Mouse (Mus musculus): ENCODE measurements around the gene Tmem87a. TPM values are rescaled to one million over a fixed set of nuclear protein-coding genes. Genes with fewer than 3 reads are reported as not detected.

The Tmem87a gene
- total RNA-seq, 2 experiments from 2014 or later, result 16.3 to 17.5 TPM

- no peak for DNase-seq (ENCODE audit: low spot score)
- intact Hi-C loops (cut with DNase I), result no loop called here
These were observed 36.3 kb downstream of the Tmem87a start for GRCm38 (mm10) chr2:120367416-120368207.

GRCm38 (mm10) chr2:120366501-120366900 is 37.4 kb downstream of the Tmem87a start:
- intact Hi-C loops (cut with DNase I), result no loop called here
- DNase-seq (ENCODE audit: low spot score), result no peak

GRCm38 (mm10) chr2:120360425-120360824 is 43.5 kb downstream of the Tmem87a start:
- DNase-seq (ENCODE audit: low spot score), result no peak
- intact Hi-C loops (cut with DNase I), result no loop called here

- peak; percentile 81 for DNase-seq (ENCODE audit: low spot score)
- intact Hi-C loops (cut with DNase I), result loop anchor here (5.0 kb wide), 1 partner anchor 49 kb away; the partner anchor contains the start of genes Ganc and Tmem87a
These were observed 50.9 kb downstream of the Tmem87a start, which contains the start of gene Vps39 for GRCm38 (mm10) chr2:120352682-120353646. TSS of gene Vps39 (minus strand) at chr2:120353137.

- intact Hi-C loops (cut with DNase I), result loop anchor here (5.0 kb wide), 1 partner anchor 51 kb away; the partner anchor contains the start of genes Ganc and Tmem87a
- DNase-seq (ENCODE audit: low spot score), result no peak
These were observed 52.6 kb downstream of the Tmem87a start for GRCm38 (mm10) chr2:120351321-120351720.

GRCm38 (mm10) chr2:120348120-120348519 is 55.8 kb downstream of the Tmem87a start:
- peak; percentile 15 for DNase-seq (ENCODE audit: low spot score)
- intact Hi-C loops (cut with DNase I), result no loop called here

GRCm38 (mm10) chr2:120341741-120342140 is 62.2 kb downstream of the Tmem87a start:
- intact Hi-C loops (cut with DNase I), result no loop called here
- DNase-seq (ENCODE audit: low spot score), result no peak

GRCm38 (mm10) chr2:120337886-120338285 is 66.0 kb downstream of the Tmem87a start:
- intact Hi-C loops (cut with DNase I), result no loop called here

GRCm38 (mm10) chr2:120331575-120331974 is 72.3 kb downstream of the Tmem87a start:
- DNase-seq (ENCODE audit: low spot score), result no peak
- intact Hi-C loops (cut with DNase I), result no loop called here

More at GRCm38 (mm10) chr2:120337886-120338285, 66.0 kb downstream of the Tmem87a start:
- no peak for DNase-seq (ENCODE audit: low spot score)

GRCm38 (mm10) chr2:120315077-120315476 is 88.8 kb downstream of the Tmem87a start:
- intact Hi-C loops (cut with DNase I), result no loop called here

GRCm38 (mm10) chr2:120314487-120314886 is 89.4 kb downstream of the Tmem87a start:
- intact Hi-C loops (cut with DNase I), result no loop called here
- no peak for DNase-seq (ENCODE audit: low spot score)

More at GRCm38 (mm10) chr2:120315077-120315476, 88.8 kb downstream of the Tmem87a start:
- DNase-seq (ENCODE audit: low spot score), result no peak

GRCm38 (mm10) chr2:120313976-120314375 is 89.9 kb downstream of the Tmem87a start, which contains the start of gene Pla2g4f:
TSS of gene Pla2g4f (minus strand) at chr2:120314165.
- no peak for DNase-seq (ENCODE audit: low spot score)
- intact Hi-C loops (cut with DNase I), result no loop called here

- no peak for DNase-seq (ENCODE audit: low spot score)
These were observed 91.6 kb downstream of the Tmem87a start for GRCm38 (mm10) chr2:120312276-120312825.

More at GRCm38 (mm10) chr2:120312276-120312825, 91.6 kb downstream of the Tmem87a start:
- intact Hi-C loops (cut with DNase I), result no loop called here

Other genes starting within 250 kb of the Tmem87a start
- 100 to 1,000 TPM; 377 to 459 TPM for gene Ehd4, start 249.5 kb downstream of the Tmem87a start, total RNA-seq (2021)
- gene Pla2g4e, start 158.8 kb downstream of the Tmem87a start, total RNA-seq (2021), result 1 to 10 TPM; 3.6 to 4.0 TPM
- not detected for gene Pla2g4d, start 114.9 kb downstream of the Tmem87a start, total RNA-seq (2021)
- not detected for gene Pla2g4f, start 89.9 kb downstream of the Tmem87a start, total RNA-seq (2021)
- gene Vps39, start 51.0 kb downstream of the Tmem87a start, total RNA-seq (2021), result 10 to 100 TPM; 27.0 to 37.8 TPM
- gene Ganc, start 217 bp downstream of the Tmem87a start, total RNA-seq (2021), result 10 to 100 TPM; 23.1 to 25.2 TPM
- 1 to 10 TPM; 1.1 to 1.7 TPM for gene Capn3, start 51.9 kb upstream of the Tmem87a start, total RNA-seq (2021)
- gene Zfp106, start 159.7 kb upstream of the Tmem87a start, total RNA-seq (2021), result 100 to 1,000 TPM; 423 to 433 TPM
- gene Snap23, start 163.6 kb upstream of the Tmem87a start, total RNA-seq (2021), result 10 to 100 TPM; 58.5 to 63.4 TPM
- gene Haus2, start 205.3 kb upstream of the Tmem87a start, total RNA-seq (2021), result 1 to 10 TPM; 8.6 to 9.3 TPM
- gene Lrrc57, start 205.4 kb upstream of the Tmem87a start, total RNA-seq (2021), result 10 to 100 TPM; 14.6 to 15.3 TPM
- 1 to 10 TPM; 8.2 to 9.7 TPM for gene Stard9, start 225.0 kb upstream of the Tmem87a start, total RNA-seq (2021)